Mouse (Mus musculus): ENCODE measurements around the gene Mmel1.

The Mmel1 gene

DNA sequence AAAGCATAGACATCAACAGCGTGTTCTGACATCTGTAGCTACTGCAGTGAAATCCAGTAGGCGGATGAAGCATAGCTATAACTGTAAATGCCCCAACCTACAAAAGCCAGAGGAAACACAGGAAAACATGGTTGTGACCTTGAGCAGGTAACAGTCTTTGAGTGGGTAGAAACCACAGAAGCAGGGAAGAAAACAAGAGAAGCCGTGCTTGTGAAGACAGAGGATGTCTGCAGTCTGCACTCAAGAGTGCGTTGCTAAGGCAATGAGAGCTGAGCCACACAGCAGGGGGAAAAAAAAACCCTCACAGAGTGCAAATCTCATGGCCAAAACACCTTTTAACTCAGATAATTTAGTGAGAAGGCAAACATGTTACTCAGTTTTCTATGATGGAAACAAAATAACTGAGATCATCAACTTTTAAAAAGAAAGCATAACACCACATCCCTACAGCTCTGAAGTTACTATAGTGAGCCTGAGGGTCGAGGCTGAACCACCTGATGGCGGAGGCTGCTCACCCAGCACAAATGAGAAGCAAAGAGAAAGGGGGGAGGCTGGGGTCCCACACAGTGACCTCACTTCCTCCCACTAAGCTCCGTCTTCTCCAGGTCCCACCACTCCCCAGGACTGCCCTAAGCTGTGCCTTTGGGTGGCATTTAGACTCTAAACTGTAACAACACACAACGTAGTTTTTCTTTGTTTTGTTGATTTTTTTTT lies 67.3 kb downstream of the Mmel1 start:
- no peak for DNase-seq (ENCODE audit: low spot score in 2 of 2)

DNA sequence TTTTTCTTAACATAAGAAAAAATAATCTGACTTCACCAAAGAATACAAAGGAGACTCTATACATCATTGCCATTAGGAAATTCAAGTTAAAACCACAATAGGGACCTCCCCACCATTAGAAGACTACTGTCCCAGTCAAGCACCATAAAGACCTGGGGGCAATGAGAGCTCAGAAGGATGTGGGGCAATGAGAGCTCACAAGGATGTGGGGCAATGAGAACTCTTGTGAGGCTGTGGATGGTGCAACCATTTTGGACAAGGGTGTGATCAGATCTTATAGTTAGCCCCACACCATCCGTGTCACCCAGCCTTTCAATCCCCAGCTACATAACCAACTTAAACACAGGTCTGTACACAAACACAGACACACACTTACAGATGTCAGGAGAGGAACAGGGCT lies 68.4 kb downstream of the Mmel1 start:
- no peak for DNase-seq (ENCODE audit: low spot score in 2 of 2)

DNA sequence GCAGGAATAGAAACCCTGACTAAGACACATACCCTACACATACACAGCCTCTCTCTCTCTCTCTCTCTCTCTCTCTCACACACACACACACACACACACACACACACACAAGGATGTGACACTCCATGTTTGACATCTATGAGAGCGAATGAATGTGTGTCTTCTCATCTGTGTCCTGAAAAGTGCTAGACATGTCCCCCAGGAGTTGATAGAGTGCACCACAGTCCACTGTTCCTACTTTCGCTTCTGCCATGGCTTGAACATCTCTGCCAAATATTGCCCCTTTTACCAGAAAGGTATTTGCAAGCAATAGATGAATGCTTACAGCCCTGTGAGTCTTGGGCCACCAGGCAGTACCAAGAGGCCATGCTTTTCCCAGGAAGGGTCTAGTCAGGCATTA lies 70.8 kb downstream of the Mmel1 start:
- no peak for DNase-seq (ENCODE audit: low spot score in 2 of 2)

DNA sequence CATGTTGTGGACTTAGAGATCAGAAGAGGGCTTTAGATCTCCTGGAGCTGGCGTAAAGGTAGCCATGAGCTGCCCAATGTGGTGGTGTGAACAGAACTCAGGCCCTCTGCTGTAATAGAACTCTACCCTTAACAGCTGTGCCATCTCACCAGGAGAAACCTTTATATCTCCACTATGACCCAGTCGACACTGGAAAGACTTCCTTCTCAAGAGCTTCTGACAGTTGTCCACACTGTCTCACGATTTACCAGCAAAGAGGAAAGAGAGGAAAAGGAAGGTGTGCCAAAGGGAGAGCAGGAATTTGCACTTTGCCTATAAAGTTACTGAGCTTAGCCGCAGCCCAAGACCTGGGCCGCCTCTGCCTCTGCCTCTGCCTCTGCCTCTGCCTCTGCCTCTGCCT lies 72.4 kb downstream of the Mmel1 start:
- no peak for DNase-seq (ENCODE audit: low spot score in 2 of 2)

DNA sequence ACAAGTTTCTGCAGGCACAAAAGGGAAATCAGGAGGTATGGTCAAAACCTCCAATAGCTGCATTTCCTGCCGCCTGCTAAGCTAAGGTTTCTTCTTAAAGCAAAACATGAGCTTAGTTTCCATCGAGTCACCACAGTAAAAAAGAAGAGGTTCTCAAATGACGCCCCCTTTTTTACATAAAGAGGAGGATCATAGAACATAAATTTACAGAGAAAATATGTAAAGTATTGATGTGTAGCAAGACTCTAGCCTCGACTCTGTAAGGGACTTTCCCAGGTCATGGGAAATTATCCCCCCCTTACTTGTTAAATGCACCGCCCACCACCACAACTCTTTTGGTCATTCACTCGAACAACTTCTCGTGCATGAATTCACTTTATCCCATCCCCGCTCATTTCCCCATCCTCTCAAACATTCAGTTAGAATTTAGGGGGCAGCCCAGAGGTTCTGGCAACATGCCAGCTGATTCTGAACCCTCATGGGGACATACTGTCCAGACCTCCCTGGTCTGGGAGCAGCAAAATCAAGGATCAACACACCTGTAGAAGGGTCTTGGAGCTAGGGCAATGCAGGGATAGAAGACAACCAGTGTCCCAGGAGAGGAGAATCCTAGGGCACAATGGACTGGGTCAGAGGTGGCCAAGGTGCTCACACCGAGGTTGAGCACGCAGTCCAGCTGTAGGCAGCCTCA lies 73.4 kb downstream of the Mmel1 start:
- no peak for DNase-seq (ENCODE audit: low spot score in 2 of 2)

DNA sequence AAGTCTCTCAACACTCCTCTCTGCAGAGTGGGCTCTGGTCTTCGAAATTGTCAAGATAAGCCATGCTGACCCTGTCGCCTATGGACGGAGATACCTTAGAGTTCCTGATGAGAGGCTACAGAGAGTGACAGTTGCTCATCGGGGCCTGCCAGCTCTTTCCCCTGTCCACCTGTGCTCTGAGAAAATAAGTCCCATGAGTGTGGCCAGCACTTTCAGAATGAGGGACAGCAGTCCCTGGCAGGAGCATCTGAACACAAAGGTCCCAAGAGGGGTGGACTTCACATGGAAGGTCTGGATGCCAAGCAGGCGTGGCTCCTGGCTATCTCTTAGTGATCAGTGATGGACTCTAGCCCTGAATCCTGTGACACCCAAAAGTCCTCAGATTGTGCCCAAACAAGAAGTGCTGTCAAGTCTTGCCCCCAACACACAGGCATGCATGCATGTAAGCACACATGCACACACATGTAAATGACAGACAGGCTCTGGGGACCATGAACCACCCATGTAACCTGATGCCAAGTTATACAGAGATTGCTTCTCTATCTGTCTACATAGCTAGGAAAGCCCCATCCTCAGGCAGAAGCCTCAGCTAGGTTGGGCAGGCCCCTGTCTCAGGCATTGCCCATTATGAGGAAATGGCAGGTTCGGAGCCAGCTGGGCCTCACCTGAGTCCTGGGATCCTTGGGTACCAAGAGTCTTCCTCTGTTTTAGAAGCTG lies 74.1 kb downstream of the Mmel1 start:
- DNase-seq (ENCODE audit: low spot score in 2 of 2), result no peak

DNA sequence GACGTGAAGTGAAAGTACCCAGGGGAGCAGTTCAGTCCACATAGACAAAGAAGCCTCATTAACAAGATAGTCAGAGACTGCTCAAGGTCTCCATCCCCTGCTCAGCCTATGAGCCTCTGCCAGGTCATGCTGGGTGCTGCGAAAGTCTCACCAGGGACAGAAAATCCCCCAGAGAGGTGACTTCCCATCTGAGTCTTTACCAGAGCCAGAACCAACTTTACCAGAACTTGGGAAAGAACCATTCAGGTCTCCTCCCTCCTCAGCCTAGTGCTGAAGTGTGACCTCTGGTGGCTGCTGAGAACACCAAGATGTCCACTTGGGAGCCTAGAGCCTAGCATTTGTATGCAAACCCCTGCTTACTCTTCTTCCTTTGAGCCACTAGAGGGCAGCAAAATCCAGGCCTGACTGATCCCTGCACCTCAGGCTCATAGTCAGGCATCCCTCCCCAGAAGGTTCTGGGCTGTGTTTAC lies 74.8 kb downstream of the Mmel1 start:
- DNase-seq (ENCODE audit: low spot score in 2 of 2), result peak; percentile 82 to 86
